Mouse (Mus musculus): ENCODE results near the gene Slc39a5.

Gene Slc39a5

DNA sequence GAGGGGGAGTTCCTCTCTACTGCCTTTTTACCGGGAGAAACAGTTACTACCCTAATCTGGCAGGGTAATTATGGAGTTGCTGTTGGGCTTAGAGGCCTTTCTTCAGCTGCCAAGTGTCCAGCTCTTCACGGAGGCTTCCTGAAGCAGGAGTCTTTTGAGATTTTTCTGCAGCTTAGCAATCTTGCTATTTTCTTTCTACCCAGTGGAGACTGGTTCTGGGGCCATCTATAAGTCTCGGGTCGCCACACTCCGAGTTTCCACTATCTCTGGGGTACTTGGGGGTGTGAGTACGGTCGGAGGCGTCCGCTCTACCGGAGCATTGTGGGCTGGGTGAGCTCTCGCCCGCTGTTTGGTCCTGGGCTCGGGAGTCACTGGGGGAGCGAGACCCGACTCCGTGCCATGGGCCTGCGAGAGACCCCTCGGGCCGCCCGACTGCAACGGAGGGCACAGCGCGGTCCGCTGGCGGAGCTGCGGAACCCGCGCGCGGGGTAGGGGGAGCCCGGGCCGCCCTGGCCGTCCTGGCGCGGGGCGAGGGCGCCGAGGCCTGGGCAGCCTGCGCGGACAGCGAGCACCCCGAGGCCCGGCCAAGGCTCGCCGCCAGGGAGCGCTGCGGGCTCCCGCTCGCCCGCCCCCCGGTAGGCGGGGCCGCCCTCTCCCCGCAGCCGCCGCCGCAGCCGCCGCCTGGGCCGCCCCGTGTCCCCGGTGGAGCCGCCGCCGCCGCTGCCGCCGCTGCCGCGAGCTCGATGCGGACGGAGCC, 24.4 kb downstream of the Slc39a5 start, which contains the start of gene Ankrd52:
TSS of gene Ankrd52 (plus strand) at position 661 of the 757 bp plus-strand sequence.
- peak; percentile 62 to 89 for DNase-seq (ENCODE audit: low spot score in 2 of 2)

DNA sequence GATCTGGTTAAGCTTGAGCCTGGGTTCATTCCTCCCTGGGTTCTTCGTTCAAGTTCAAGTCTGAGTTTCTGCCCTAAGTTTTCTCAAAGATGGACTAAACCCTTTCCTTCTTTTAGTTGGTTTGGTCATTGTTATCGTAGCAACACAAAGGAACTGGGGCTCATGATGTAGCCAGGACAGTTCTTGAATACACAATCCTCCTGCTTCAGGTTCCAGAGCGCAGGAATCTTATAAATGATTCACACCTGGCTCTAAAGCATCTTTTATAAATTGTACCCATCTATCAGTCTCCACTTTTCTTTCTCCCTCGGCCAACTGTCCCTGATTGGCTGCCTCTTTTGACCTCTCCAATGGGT, 25.0 kb downstream of the Slc39a5 start:
- no peak for DNase-seq (ENCODE audit: low spot score in 2 of 2)

DNA sequence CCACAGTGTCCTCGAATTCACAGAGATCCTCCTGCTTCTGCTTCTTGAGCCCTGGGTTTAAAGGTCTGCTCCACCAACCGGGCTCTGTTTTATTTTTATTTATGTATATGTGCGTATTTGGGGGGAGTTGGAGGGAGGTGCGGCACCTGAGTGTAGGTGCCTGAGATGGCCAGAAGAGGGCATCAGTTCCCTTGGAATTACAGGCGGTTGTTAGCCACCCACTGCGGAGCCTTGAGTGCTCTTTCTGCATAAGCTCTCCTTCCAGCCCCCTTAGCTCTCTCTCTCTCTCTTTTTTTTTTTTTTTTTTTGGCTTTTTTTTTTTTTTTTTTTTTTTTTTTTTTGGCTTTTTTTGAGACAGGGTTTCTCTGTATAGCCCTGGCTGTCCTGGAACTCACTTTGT, 26.6 kb downstream of the Slc39a5 start:
- DNase-seq (ENCODE audit: low spot score in 2 of 2), result no peak

DNA sequence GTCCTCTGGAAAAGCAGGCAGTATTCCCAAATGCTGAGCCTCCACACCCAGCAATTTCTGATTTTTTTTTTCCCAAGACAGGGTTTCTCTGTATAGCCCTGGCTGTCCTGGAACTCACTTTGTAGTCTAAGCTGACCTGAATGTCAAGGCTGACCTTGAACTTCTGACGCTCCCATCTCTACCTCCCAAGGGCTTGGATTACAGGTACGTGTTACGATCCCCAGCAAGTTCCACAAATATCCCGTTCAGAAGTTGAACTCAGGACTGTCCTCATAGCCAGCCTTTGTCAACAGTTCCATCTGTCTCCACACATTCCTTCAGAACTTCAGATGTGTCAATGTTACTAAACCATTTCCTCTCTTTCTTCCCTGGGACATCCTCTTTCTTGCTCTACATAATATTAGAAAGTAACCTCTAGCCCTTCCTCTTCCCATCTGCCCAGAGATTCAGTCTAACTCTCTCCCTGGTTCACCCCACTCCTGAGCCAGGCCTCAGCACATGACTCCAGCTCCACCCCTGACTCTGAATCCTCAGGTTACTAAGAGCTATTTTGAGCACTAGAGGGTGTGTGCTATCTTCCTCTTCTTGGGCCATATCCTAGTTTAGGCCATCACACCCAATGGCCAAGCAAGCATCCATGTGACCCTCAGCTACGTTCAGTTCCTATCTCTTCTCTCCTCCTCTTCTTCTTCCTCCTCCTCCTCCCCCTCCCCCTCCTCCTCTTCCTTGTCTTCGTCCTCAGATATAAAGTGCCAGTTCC, 27.9 kb downstream of the Slc39a5 start:
- no peak for DNase-seq (ENCODE audit: low spot score in 2 of 2)

DNA sequence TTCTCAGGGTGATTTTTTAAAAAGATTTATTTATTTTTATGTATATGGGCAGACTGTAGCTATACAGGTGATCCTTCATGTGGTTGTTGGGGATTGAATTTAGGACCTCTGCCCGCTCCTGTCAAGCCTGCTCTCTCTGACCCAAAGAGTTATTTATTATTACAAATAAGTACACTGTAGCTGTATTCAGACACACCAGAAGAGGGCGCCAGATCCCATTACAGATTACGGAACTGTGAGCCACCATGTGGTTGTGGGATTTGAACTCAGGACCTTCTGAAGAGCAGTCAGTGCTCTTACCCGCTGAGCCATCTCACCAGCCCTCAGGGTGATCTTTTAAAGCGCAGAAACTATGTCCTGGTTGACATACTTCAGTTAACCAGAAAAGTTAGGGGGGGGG, 28.9 kb downstream of the Slc39a5 start:
- DNase-seq (ENCODE audit: low spot score in 2 of 2), result no peak

DNA sequence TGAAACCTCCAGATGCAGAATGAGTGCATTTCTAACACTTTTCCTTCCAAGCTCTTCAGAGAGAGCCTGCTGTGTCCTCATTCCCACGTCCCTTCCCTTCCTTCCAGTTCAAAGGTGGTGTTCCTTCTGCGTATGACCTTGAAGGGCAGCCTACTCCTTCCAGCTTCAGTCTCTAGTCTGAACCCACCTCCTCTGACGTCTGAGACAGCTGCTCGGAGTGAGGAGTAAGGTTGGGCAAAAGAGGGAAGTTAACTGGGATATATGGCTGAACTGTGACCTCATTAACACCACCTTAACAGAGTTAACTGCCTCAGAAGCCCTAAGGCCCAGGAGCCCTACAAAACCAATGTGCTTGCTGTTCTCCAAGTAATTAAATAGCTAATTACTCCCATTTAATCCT, 30.4 kb downstream of the Slc39a5 start:
- DNase-seq (ENCODE audit: low spot score in 2 of 2), result no peak

DNA sequence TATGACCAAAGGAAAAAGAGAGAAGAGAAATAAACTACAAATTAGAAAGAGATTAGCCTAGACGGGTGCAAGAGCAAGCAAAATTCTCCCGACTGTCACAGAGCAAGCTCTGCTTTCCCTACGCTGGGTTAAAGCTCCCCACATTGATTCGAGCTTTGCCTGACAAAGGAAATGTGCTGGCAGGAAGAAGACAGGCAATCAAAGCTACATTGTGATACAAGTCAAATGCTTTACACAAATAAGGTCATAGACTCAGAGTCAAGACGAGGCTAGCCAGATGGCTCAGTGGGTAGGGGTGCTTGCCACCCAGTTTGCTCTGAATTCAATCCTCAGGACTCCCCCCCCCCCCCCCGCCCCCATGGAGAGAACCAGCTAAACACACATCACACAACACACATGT, 31.0 kb downstream of the Slc39a5 start:
- DNase-seq (ENCODE audit: low spot score in 2 of 2), result no peak

DNA sequence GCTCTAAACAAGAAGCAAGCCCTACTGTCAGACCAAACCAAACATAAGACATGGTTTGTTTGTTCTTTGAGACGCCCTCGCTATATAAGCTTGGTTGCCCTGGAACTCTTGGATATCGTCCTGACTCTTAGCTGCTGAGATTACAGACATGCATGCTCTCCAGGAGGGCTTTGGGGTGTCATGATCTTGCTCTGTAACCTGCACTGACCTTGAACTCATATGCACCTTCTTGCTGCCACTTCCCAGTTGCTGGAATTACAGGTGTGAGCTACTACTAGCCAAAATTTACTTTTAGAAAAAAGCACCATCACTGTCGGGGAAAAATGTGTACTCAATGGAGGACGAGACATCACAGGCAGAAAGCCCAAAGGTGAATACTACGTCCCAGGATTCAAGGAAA, 31.4 kb downstream of the Slc39a5 start:
- DNase-seq (ENCODE audit: low spot score in 2 of 2), result no peak

DNA sequence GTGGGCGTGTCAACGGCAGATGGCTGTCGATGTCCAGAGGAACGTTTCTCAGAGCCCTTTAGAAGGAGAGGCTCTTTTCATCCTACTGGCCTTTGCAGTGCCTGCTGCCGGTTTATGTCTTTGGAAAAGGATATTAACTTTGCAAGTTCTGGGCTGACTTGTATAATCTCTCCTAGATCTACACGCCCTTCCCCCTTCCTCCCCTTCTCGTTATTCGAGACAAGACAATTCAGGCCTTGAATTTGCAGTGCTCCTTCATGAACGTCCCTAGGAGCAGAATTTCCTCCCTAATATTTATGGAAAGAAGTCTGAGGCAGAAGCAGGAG, 31.8 kb downstream of the Slc39a5 start:
- DNase-seq (ENCODE audit: low spot score in 2 of 2), result no peak

DNA sequence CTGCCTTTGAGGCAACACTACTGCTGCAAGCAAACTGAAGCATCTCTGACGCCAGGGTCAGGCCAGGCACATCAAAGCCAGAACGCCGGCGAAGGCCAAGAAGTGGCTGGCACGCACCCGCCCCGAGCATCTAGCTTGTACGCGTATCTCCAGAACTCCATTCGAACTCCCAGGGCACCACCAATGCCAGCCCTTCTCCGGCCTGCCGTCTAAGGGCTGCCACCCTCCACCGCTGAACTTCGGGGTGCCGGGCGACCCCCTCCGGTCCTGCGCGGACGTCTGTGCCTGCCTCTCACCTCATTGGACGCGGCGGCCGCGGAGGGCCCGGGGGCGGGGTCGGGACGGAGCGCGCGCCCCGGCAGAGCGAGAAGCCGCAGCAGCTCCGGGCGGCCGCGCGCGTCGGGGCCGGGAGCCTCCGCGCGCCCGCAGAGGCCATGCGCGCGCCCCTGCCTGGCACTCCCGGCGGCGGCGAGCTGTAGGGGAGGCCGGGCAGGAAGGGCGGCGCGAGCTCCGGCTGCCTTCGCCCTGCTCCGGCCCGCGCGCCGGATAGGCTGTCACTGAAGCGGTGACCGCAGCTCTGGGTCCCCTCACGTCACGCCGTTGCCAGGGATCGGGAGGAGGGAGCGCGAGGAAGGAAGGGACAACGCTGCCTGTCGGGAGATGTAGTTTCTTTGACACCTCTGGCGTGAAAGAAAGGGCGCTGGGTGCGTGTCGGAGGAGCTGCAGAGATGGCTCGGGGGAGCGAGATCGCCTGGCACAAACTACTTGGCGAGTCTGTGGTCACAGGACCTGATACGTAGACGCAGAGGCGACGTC, 32.4 kb downstream of the Slc39a5 start, which contains the start of gene Coq10a:
TSS of gene Coq10a (minus strand) at position 596 of the 816 bp plus-strand sequence.
- peak; percentile 85 to 87 for DNase-seq (ENCODE audit: low spot score in 2 of 2)

DNA sequence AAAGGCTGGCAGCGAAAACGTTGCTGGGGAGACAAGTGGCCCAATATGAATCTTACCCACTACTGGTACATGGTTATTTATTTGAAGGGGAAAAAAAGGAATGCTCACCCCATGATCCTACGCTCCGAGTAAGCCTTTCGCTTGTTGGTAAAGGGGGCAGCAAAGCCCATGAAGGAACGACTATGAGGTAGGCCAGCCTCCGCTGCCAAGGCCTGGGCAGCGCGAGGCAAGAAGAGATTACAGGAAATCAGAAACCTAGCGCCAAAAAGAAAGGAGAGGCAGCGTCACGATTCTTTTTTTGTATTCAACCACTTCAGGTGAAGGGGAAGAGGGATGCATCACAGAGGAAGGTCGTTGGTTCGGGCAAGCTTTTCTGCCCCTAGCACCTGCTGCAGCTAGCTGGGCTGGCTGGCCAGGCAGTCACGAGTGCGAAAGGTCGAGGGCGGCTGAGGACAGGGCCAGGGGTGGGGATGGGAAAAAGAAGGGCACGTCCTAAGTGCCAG, 33.1 kb downstream of the Slc39a5 start:
- DNase-seq (ENCODE audit: low spot score in 2 of 2), result no peak

DNA sequence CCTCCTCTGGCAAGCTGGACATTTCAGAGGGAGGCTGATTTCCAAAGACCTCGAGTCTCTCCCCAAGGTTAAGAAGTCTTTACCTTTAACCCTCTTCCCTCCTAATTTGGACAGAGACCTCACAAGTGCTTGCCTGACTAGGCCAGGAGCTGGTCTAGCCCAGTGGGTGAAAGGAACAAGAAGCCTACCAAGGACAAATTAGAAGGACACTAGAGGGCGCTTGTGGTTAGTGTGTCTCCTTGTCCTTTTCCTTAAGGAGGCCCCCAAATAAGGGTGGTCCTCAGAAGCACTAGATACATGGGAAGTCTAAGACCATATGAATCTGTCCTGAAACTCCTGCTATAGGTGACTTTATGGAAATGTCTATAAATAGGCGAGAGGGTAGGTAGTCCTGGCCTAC, 38.5 kb downstream of the Slc39a5 start:
- DNase-seq (ENCODE audit: low spot score in 2 of 2), result peak in 1 of 2 experiments; percentile 48

DNA sequence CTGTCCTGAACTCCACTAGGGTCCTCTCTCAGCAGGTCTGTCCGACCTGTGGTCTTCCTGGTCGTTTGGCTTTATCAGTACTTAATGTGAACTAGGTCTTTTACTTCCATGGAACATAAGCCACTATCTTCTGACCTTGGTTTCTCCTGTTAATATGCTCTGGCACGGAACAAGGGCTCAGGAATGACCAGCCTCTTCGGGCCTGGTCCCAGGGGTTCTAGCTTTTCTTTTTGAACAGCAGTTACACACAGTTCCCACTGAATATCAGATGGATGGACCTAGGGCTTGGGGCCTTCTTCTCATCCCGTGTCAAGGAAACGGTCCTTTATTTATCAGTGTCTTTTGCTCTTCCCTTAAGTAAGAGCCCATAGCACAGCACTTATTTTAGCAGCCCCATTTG, 39.2 kb downstream of the Slc39a5 start:
- no peak for DNase-seq (ENCODE audit: low spot score in 2 of 2)

DNA sequence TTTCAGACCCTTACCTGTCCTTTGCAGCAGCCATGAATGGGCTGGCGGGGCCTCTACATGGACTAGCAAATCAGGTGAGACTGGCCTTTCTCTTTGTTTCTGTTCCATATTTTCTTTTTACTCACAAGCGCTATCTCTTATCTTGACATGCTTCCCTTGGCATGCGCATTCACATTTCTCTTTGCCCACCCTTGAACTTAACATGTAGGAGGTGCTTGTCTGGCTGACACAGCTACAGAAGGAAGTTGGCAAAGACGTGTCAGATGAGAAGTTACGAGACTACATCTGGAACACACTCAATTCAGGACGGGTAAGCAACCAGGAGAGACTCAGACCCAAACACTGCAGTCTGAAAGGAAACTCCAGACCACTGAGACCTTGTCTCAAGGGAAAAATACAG, 41.8 kb downstream of the Slc39a5 start:
- DNase-seq (ENCODE audit: low spot score in 2 of 2), result no peak

DNA sequence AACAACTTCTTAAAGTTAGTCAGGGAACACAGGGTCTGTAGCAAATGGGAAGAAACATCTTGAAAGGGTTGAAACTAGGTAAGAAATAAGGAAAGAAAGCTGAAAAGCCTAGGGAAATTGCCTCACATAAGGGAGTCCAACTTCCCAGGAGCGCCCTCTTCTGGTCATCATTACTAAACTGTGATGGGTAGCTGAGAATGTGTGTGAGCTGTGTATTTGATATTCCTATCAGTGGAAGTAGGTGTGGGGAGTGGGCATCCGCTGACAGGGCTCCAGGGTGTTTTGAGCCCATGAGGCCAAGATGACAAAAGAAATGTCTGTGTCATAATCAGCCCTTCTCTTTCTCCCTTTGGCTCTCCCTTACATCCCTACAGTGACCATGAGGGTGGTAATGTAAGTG, 42.2 kb downstream of the Slc39a5 start:
- DNase-seq (ENCODE audit: low spot score in 2 of 2), result peak in 1 of 2 experiments; percentile 73

DNA sequence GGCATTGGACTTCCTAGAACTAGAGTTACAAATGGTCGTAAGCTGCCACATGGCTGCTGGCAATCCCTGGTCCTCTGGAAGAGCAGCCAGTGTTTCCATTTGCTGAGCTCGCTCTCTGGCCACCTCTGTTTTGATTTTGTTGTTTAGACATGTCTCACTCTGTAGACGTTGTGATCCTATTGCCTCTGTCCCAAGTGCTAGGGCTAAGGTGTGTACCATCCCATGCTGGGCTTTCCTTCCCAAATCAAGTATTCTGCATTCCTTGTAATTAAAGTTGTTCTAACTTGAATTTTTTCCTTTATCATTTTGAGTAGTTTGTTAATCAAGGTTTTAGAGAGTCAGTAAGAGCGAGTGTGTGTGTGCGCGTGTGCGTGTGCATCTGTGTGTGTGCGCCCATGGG, 53.5 kb downstream of the Slc39a5 start:
- DNase-seq (ENCODE audit: low spot score in 2 of 2), result no peak
